Mouse (Mus musculus) spleen, adult 2 months (tissue): ENCODE measurements around the gene Ttyh2.

Experiments used
- CTCF ChIP-seq: fragments of 200-500 bp; IDR thresholded peaks from 2 replicates; pipeline ENCODE4 v1.5.1; 2011; ENCODE audit warnings: mild to moderate bottlenecking, inconsistent platforms; ENCODE audit not compliant: insufficient read depth, insufficient read length, insufficient replicate concordance; ENCODE audit errors: extremely low read depth
- POLR2A ChIP-seq: fragments of 200-500 bp; IDR thresholded peaks from 2 replicates; pipeline ENCODE4 v1.6.1; 2011; ENCODE audit warnings: low read depth, low read length, inconsistent platforms

- TF ChIP-seq CTCF: no peak
- TF ChIP-seq POLR2A: no peak
These were observed 45.2 kb upstream of the Ttyh2 start for GRCm38 (mm10) chr11:114630044-114630443.
